Mouse (Mus musculus) embryonic facial prominence, embryonic 11.5 days (tissue): ENCODE results near the gene Klf13. TPM values are rescaled to one million over a fixed set of nuclear protein-coding genes. Genes with fewer than 3 reads are reported as not detected.

Source experiments
- ATAC-seq: fragments of 200-750 bp; cut with Nextera tagmentation; replicated peaks from 2 replicates; pipeline ENCODE4 v1.8.0; 2017; ENCODE audit warnings: low read depth; ENCODE audit not compliant: insufficient number of reproducible peaks, low FRiP score, low TSS enrichment
- DNase-seq: peaks from one replicate; pipeline ENCODE4 v3.0.0-alpha.2; 2015; ENCODE audit warnings: low spot score
- H3K27ac ChIP-seq: fragments of 300-500 bp; sonication (generic); replicated peaks from 2 replicates; pipeline ENCODE4 v1.5.1; 2014; ENCODE audit warnings: mild to moderate bottlenecking, low read depth, low read length, control low read depth
- H3K27me3 ChIP-seq: fragments of 300-500 bp; sonication (generic); 2 replicates; pipeline ENCODE4 v1.6.1; 2014; ENCODE audit warnings: mild to moderate bottlenecking, low read length, moderate library complexity, mixed read lengths; ENCODE audit not compliant: control insufficient read depth, insufficient read depth
- H3K36me3 ChIP-seq: fragments of 300-500 bp; sonication (generic); replicated peaks from 2 replicates; pipeline ENCODE4 v1.6.1; 2014; ENCODE audit warnings: low read depth, mild to moderate bottlenecking, low read length, moderate library complexity, mixed read lengths; ENCODE audit not compliant: control insufficient read depth, insufficient read depth
- H3K4me1 ChIP-seq: fragments of 300-500 bp; sonication (generic); 2 replicates; pipeline ENCODE4 v1.6.1; 2014; ENCODE audit warnings: low read length, mixed read lengths; ENCODE audit not compliant: control insufficient read depth, insufficient read depth
- H3K4me2 ChIP-seq: fragments of 300-500 bp; sonication (generic); 2 replicates; pipeline ENCODE4 v1.6.1; 2014; ENCODE audit warnings: low read depth, mild to moderate bottlenecking, control low read depth, low read length, moderate library complexity
- H3K4me3 ChIP-seq: fragments of 300-500 bp; sonication (generic); 2 replicates; pipeline ENCODE4 v1.5.1; 2014; ENCODE audit warnings: low read depth, low read length, control low read depth
- H3K9ac ChIP-seq: fragments of 300-500 bp; sonication (generic); replicated peaks from 2 replicates; pipeline ENCODE4 v1.6.1; 2014; ENCODE audit warnings: mild to moderate bottlenecking, control low read depth, low read length
- H3K9me3 ChIP-seq: fragments of 300-500 bp; sonication (generic); replicated peaks from 2 replicates; pipeline ENCODE4 v1.6.1; 2016; ENCODE audit warnings: mild to moderate bottlenecking, low read length, inconsistent platforms, mixed read lengths; ENCODE audit not compliant: control insufficient read depth
- WGBS: fragments of 180-500 bp; shearing (Covaris S2); extraction: QIAGEN DNeasy Blood & Tissue Kit; methylation state at CpG from one replicate; pipeline ENCODE4 v1.1.7; 2014; 5-methylcytosine and 5-hydroxymethylcytosine counted together
- polyA plus RNA-seq: library from polyadenylated mRNA; unstranded; fragments of >200 nt; fragmentation: Nextera tagmentation; extraction: Ambion mirVana; gene quantifications from 2 replicates; pipeline ENCODE4 v1.2.1, GENCODE M21; 2014

Gene Klf13
- polyA plus RNA-seq, 1 experiment from 2014 or later: 20.3 TPM

DNA sequence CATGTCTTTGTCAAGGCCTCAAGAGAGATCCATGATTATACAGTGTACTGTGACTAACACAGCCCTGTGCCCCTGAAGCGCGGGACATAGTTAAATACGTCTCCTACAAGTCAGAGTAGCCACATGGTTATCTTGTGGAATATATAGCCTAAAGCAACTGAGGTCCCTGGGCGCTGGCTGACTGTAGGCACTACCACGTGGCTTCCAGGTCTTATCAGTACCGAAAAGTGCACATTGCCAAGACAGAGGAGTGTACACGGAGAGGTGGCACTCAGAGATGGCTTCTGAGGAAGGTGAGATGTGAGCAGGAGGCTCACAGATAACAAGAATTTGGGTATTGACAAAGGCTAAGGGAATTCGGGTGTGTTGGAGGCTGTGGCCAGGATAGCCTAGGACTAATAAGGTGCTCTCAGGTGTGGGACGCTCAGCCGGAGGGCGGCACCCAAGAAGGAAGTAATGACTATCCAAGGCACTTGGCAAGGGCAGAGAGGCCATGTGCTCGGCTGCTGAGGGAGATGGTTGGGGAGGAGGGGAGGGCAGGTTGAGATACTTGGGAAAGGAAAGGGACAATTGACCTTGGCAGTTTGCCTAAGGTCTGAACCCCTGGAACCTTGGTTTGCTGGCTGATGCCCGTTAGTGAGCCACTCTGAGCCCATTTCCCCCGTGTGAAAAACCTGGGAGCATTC is 17.6 kb upstream of the Klf13 start:
- DNase-seq: no peak
- Histone ChIP-seq H3K4me2 (no peak overlapping the region; the same call in 1 of the 2 replicates), H3K9me3 (no peaks in the 10 kb centered on the region), H3K4me3 (no peak overlapping the region), H3K27me3 (no peaks in the 10 kb centered on the region), H3K36me3 (no peaks in the 10 kb centered on the region), H3K9ac (no peak overlapping the region), H3K4me1 (no peaks in the 10 kb centered on the region), H3K27ac (no peak overlapping the region)
- WGBS: 65% methylated on average over 14 of the region's 14 CpGs
- ATAC-seq: no peak

GRCm38 (mm10) chr7:63955440-63955839 is 16.7 kb upstream of the Klf13 start:
- no peak overlapping the region for H3K4me2 ChIP-seq
- H3K4me3 ChIP-seq: no peak overlapping the region
- ATAC-seq: no peak
- H3K4me1 ChIP-seq: no peaks in the 10 kb centered on the region
- no peak overlapping the region for H3K27ac ChIP-seq
- no peaks in the 10 kb centered on the region for H3K27me3 ChIP-seq
- no peak for DNase-seq
- no peaks in the 10 kb centered on the region for H3K36me3 ChIP-seq
- no peaks in the 10 kb centered on the region for H3K9me3 ChIP-seq
- no peak overlapping the region for H3K9ac ChIP-seq
- WGBS: 98% methylated on average over 2 of the region's 2 CpGs

GRCm38 (mm10) chr7:63952077-63952898 is 13.6 kb upstream of the Klf13 start:
- Histone ChIP-seq H3K4me3 (no peak overlapping the region), H3K36me3 (no peaks in the 10 kb centered on the region), H3K9me3 (no peaks in the 10 kb centered on the region), H3K9ac (no peak overlapping the region), H3K27ac (no peak overlapping the region), H3K4me2 (no peak overlapping the region), H3K4me1 (no peaks in the 10 kb centered on the region), H3K27me3 (no peaks in the 10 kb centered on the region)
- 54% methylated on average over 7 of the region's 7 CpGs for WGBS
- DNase-seq (no peak), ATAC-seq (no peak)

DNA sequence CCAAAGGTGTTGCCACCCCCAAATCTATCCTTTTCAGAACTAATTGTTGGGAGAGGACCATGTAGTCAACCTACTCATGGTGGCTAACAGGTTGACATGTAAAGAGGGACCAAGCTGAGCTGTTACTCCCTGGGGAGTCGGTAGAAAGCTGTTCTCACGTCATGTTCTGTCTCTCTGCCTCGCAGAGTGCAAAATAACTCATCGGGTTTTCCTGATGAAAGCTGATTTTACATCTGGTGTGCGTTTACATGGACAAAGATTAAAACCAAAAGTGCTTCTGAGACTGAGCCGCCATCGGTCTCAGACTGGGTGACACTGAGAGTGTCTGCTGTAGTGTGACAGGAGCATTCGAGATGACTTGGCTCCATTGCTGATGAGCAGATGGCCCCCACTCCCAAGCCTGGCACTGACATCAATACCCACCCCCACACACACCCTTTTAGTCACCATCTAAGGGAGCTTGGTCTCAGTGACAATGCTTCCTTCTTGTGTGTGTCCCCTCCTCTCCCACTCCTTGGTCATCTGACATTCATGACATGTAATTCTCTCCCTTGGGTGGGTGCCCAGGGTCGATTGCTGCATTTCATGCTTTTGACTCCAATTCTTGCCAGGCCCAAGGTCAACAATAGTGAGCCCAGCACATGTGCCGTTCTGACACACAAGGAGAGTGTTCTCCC is 12.4 kb upstream of the Klf13 start:
- ATAC-seq (no peak), DNase-seq (no peak)
- Histone ChIP-seq H3K4me2 (no peak overlapping the region), H3K9ac (no peak overlapping the region; the same call in 1 of the 2 replicates), H3K27me3 (no peaks in the 10 kb centered on the region), H3K27ac (no peak overlapping the region), H3K4me3 (no peak overlapping the region), H3K9me3 (no peaks in the 10 kb centered on the region), H3K4me1 (no peaks in the 10 kb centered on the region), H3K36me3 (no peaks in the 10 kb centered on the region)
- 71% methylated on average over 10 of the region's 10 CpGs for WGBS

- Histone ChIP-seq H3K4me1 (no peaks in the 10 kb centered on the region), H3K4me3 (no peak overlapping the region), H3K9me3 (no peaks in the 10 kb centered on the region), H3K9ac (no peak overlapping the region), H3K27me3 (no peaks in the 10 kb centered on the region), H3K4me2 (no peak overlapping the region), H3K36me3 (no peaks in the 10 kb centered on the region), H3K27ac (no peak overlapping the region)
- ATAC-seq (no peak), DNase-seq (no peak)
- WGBS: 65% methylated on average over 3 of the region's 3 CpGs
Observed at GRCm38 (mm10) chr7:63949176-63949575, 10.5 kb upstream of the Klf13 start.

GRCm38 (mm10) chr7:63947514-63948487 is 9.1 kb upstream of the Klf13 start:
- H3K36me3 ChIP-seq: no peaks in the 10 kb centered on the region
- no peak overlapping the region for H3K9ac ChIP-seq
- no peaks in the 10 kb centered on the region; the same call in 1 of the 2 replicates for H3K4me1 ChIP-seq
- H3K27ac ChIP-seq: no peak overlapping the region
- DNase-seq (no peak), ATAC-seq (no peak)
- no peak overlapping the region for H3K4me2 ChIP-seq
- 57% methylated on average over 11 of the region's 11 CpGs for WGBS
- no peaks in the 10 kb centered on the region for H3K9me3 ChIP-seq
- H3K4me3 ChIP-seq: no peak overlapping the region
- H3K27me3 ChIP-seq: no peaks in the 10 kb centered on the region

DNA sequence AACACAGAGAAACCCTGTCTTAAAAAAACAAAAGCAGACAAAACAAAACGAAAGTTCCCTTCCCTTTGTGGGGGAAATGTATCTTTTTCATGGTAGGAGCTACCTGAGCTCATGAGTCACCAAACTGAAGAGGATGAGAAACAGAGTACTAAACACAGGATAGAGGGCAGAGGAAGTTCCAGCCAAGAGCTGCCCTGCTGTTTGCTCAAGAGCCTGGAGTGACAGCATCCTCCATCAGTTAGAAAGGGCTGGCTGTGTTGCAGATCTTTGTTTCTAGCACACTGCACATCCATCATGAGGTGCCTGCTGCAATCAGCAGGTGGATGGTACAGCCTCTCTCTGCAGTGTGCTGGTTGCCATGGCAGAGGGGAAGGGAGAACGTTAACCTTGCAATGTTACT is 5.2 kb upstream of the Klf13 start:
- Histone ChIP-seq H3K27ac (no peak overlapping the region), H3K4me3 (no peak overlapping the region), H3K4me2 (no peak overlapping the region), H3K27me3 (no peaks in the 10 kb centered on the region), H3K4me1 (peaks cover 3% of the 10 kb centered on the region), H3K36me3 (no peaks in the 10 kb centered on the region), H3K9me3 (no peaks in the 10 kb centered on the region), H3K9ac (no peak overlapping the region)
- ATAC-seq (no peak), DNase-seq (no peak)
- 70% methylated on average over 2 of the region's 2 CpGs for WGBS
